Mouse (Mus musculus): ENCODE data around the gene Atp6v0b. TPM values are rescaled to one million over a fixed set of nuclear protein-coding genes. Genes with fewer than 3 reads are reported as not detected.

The Atp6v0b gene
- polyA plus RNA-seq, 1 experiment from 2014 or later = 305 TPM

DNA sequence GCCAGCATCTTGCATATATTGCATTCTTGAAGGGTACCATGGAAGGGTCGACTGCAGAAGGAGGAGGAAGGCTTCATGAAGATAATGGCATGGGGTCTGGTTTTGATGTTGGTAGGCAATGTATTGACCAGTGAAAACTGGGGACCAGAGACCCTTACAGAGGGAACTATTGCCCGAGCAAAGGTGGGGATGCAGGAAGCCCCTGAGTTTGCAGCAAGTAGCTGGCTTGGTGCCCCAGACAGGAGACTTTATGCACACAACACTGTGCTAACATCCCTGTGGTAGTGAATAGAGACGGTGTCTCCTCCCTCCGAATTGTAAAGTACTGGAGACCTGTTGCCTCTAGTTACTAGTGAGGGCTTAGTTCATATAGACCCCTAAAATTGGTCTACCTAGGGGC, 49.9 kb downstream of the Atp6v0b start:
- Histone ChIP-seq H3K27ac (ENCODE audit: low read length) (no peak overlapping the region; the same call in 1 of the 2 replicates), H3K36me3 (ENCODE audit: insufficient read depth, low read length) (no peaks in the 10 kb centered on the region), H3K4me3 (ENCODE audit: low read length) (no peak overlapping the region), H3K4me1 (ENCODE audit: insufficient read depth, low read length) (peaks cover 16% of the 10 kb centered on the region), H3K9me3 (ENCODE audit: low read length) (no peaks in the 10 kb centered on the region), H3K27me3 (ENCODE audit: insufficient read depth, low read length) (no peaks in the 10 kb centered on the region), H3K9ac (replicated peaks; ENCODE audit: low read length) (no peak overlapping the region), H3K4me2 (replicated peaks; ENCODE audit: low read depth, low read length) (peak overlapping the region; percentile 95; the same call in 1 of the 2 replicates)
- 71% methylated on average over 4 of the region's 4 CpGs for WGBS
- no peak for ATAC-seq (ENCODE audit: low FRiP score, low TSS enrichment)

GRCm38 (mm10) chr4:117836204-117836767, 50.8 kb downstream of the Atp6v0b start:
- peak overlapping the region; percentile 95 for H3K4me2 ChIP-seq (replicated peaks; ENCODE audit: low read depth, low read length)
- under 1% methylated on average over 46 of the region's 48 CpGs for WGBS
- H3K27ac ChIP-seq (ENCODE audit: low read length) = peak overlapping the region; percentile 85
- H3K9me3 ChIP-seq (ENCODE audit: low read length) = no peaks in the 10 kb centered on the region
- no peaks in the 10 kb centered on the region for H3K36me3 ChIP-seq (ENCODE audit: insufficient read depth, low read length)
- no peaks in the 10 kb centered on the region for H3K27me3 ChIP-seq (ENCODE audit: insufficient read depth, low read length)
- H3K4me3 ChIP-seq (ENCODE audit: low read length) = peak overlapping the region; percentile 88
- H3K4me1 ChIP-seq (ENCODE audit: insufficient read depth, low read length) = peaks cover 20% of the 10 kb centered on the region
- H3K9ac ChIP-seq (replicated peaks; ENCODE audit: low read length) = peak overlapping the region; percentile 84
- peak; percentile 91 for ATAC-seq (ENCODE audit: low FRiP score, low TSS enrichment)

- no peaks in the 10 kb centered on the region for H3K27me3 ChIP-seq (ENCODE audit: insufficient read depth, low read length)
- peak overlapping the region; percentile 95 for H3K4me2 ChIP-seq (replicated peaks; ENCODE audit: low read depth, low read length)
- peak overlapping the region; percentile 88 for H3K4me3 ChIP-seq (ENCODE audit: low read length)
- no peaks in the 10 kb centered on the region for H3K36me3 ChIP-seq (ENCODE audit: insufficient read depth, low read length)
- H3K27ac ChIP-seq (ENCODE audit: low read length) = peak overlapping the region; percentile 85
- peak; percentile 35 for ATAC-seq (ENCODE audit: low FRiP score, low TSS enrichment)
- no peaks in the 10 kb centered on the region for H3K9me3 ChIP-seq (ENCODE audit: low read length)
- H3K4me1 ChIP-seq (ENCODE audit: insufficient read depth, low read length) = peaks cover 21% of the 10 kb centered on the region
- peak overlapping the region; percentile 84 for H3K9ac ChIP-seq (replicated peaks; ENCODE audit: low read length)
- WGBS = under 1% methylated on average over 60 of the region's 60 CpGs
These were observed 51.5 kb downstream of the Atp6v0b start for GRCm38 (mm10) chr4:117835531-117836111.

DNA sequence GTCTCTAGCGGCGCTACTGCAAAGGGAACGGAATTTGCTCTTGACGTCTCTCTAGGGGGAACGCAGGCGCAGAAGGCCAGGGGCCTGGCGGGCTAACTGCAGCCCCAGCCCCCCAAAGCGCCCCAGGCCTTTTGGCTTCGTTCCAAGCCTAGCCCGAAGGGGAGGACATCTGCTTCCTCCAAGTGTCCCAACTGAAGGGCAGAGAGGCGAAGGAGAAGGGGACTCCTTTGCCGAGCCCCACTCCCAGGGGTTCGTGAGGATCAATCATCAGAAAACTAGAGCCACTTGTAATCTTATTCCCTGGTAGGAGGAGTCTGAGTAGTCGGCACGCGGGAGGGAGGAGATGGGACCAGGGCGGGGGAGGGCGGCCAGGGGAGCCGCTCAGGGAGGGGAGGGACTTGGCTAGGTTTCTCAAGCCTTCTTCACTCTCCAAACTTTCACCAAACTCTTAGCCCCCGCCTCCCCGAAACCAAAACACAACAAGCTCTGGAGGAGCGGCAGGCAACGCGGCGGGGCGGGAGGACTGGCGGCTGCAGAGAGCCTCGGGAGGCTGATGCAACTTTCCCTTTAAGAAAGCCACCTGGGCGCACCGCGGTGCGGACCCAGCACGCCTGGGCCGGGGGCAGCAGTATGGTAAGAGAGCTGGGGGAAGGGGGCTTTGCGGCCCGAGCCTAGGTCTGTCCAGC, 52.1 kb downstream of the Atp6v0b start:
- peak; percentile 47 for ATAC-seq (ENCODE audit: low FRiP score, low TSS enrichment)
- peak overlapping the region; percentile 88 for H3K4me3 ChIP-seq (ENCODE audit: low read length)
- under 1% methylated on average over 36 of the region's 36 CpGs for whole genome bisulfite sequencing
- H3K4me2 ChIP-seq (replicated peaks; ENCODE audit: low read depth, low read length) = peak overlapping the region; percentile 95
- peak overlapping the region; percentile 85 for H3K27ac ChIP-seq (ENCODE audit: low read length)
- H3K36me3 ChIP-seq (ENCODE audit: insufficient read depth, low read length) = no peaks in the 10 kb centered on the region
- no peaks in the 10 kb centered on the region for H3K9me3 ChIP-seq (ENCODE audit: low read length)
- H3K4me1 ChIP-seq (ENCODE audit: insufficient read depth, low read length) = peaks cover 27% of the 10 kb centered on the region
- no peaks in the 10 kb centered on the region for H3K27me3 ChIP-seq (ENCODE audit: insufficient read depth, low read length)
- H3K9ac ChIP-seq (replicated peaks; ENCODE audit: low read length) = peak overlapping the region; percentile 84

DNA sequence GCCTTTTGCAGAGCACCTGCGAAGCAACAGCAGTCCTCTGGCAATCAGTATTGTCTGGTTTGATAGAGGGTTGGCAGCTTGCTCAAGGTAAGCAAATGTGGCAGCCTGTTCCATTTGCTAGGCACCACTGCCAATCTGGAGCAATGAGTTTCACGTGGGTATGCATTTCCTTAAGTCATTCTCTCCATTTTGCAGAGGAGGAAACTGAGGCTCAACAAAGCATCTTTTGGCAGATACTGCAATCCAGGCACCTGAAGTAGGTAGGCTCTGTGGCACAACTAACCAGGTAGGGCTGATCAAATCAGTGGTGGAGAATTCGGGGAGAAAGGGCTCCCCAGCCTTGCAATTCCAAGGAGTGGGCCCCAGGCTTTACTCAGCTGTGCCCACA, 52.7 kb downstream of the Atp6v0b start, which contains the start of gene Slc6a9:
Gene Slc6a9 (plus strand): TSS at position 50 of the 388 bp plus-strand sequence.
- H3K9ac ChIP-seq (replicated peaks; ENCODE audit: low read length) = peak within 1 kb of the TSS; percentile 84
- no peak for ATAC-seq (ENCODE audit: low FRiP score, low TSS enrichment)
- H3K9me3 ChIP-seq (ENCODE audit: low read length) = no peaks in the 10 kb centered on the region
- peak within 1 kb of the TSS; percentile 85 for H3K27ac ChIP-seq (ENCODE audit: low read length)
- no peaks in the 10 kb centered on the region for H3K27me3 ChIP-seq (ENCODE audit: insufficient read depth, low read length)
- 26% methylated on average over 3 of the region's 3 CpGs for whole genome bisulfite sequencing
- H3K4me1 ChIP-seq (ENCODE audit: insufficient read depth, low read length) = peaks cover 27% of the 10 kb centered on the region
- peak within 1 kb of the TSS; percentile 95 for H3K4me2 ChIP-seq (replicated peaks; ENCODE audit: low read depth, low read length)
- H3K4me3 ChIP-seq (ENCODE audit: low read length) = peak within 1 kb of the TSS; percentile 88
- H3K36me3 ChIP-seq (ENCODE audit: insufficient read depth, low read length) = no peaks in the 10 kb centered on the region

Other genes starting within 250 kb of the Atp6v0b start
- gene Dmap1, start 205.1 kb downstream of the Atp6v0b start, polyA plus RNA-seq (2015; fragmentation: Nextera tagmentation; extraction: Ambion mirVana) = 61.0 and 64.8 TPM in 2 replicates
- gene Gm12845, start 162.9 kb downstream of the Atp6v0b start, polyA plus RNA-seq (2015; fragmentation: Nextera tagmentation; extraction: Ambion mirVana) = not detected in 2 replicates
- gene Klf17, start 121.7 kb downstream of the Atp6v0b start, polyA plus RNA-seq (2015; fragmentation: Nextera tagmentation; extraction: Ambion mirVana) = 0.06 TPM in 1 of 2 replicates, not detected in the other
- 12.3 and 13.4 TPM in 2 replicates for gene Slc6a9, start 52.8 kb downstream of the Atp6v0b start, polyA plus RNA-seq (2015; fragmentation: Nextera tagmentation; extraction: Ambion mirVana)
- gene Ccdc24, start 14.8 kb downstream of the Atp6v0b start, polyA plus RNA-seq (2015; fragmentation: Nextera tagmentation; extraction: Ambion mirVana) = 1.2 and 2.4 TPM in 2 replicates
- 18.0 TPM in 2 replicates for gene B4galt2, start 3.8 kb downstream of the Atp6v0b start, polyA plus RNA-seq (2015; fragmentation: Nextera tagmentation; extraction: Ambion mirVana)
- gene Dph2, start 4.7 kb upstream of the Atp6v0b start, polyA plus RNA-seq (2015; fragmentation: Nextera tagmentation; extraction: Ambion mirVana) = 22.1 and 22.7 TPM in 2 replicates
- 52.9 and 53.1 TPM in 2 replicates for gene Ipo13, start 27.7 kb upstream of the Atp6v0b start, polyA plus RNA-seq (2015; fragmentation: Nextera tagmentation; extraction: Ambion mirVana)
- 3.0 and 3.5 TPM in 2 replicates for gene Artn, start 42.4 kb upstream of the Atp6v0b start, polyA plus RNA-seq (2015; fragmentation: Nextera tagmentation; extraction: Ambion mirVana)
- gene St3gal3, start 247.6 kb upstream of the Atp6v0b start, polyA plus RNA-seq (2015; fragmentation: Nextera tagmentation; extraction: Ambion mirVana) = 8.7 and 9.2 TPM in 2 replicates

All from kidney, embryonic 16.5 days (tissue).